Mouse (Mus musculus) hindlimb bud, embryonic 11.5 days (tissue): ENCODE measurements at regions not wholly inside any gene's neighbourhood (a gene's known extent, or its start where the extent isn't known, plus 50 kb on each side); places are given as distances from the start of the nearest gene placed in this dataset.

ENCODE experiments used
- DNase-seq: peaks from one replicate; pipeline ENCODE4 v3.0.0-alpha.2; 2012; ENCODE audit warnings: low read depth, low spot score; ENCODE audit errors: extremely low spot score

GRCm38 (mm10) chr5:51849236-51849635, 281.7 kb upstream of the Ppargc1a start:
- no peak for DNase-seq

GRCm38 (mm10) chr5:51842189-51842588, 274.7 kb upstream of the Ppargc1a start:
- DNase-seq = no peak

- DNase-seq = no peak
Measured at GRCm38 (mm10) chr5:51841763-51842162, 274.2 kb upstream of the Ppargc1a start.

GRCm38 (mm10) chr5:51840638-51841329, 273.3 kb upstream of the Ppargc1a start:
- no peak for DNase-seq

- DNase-seq = no peak
Measured at GRCm38 (mm10) chr5:51839292-51839691, 271.8 kb upstream of the Ppargc1a start.

GRCm38 (mm10) chr5:51830551-51830950, 263.0 kb upstream of the Ppargc1a start:
- no peak for DNase-seq

- DNase-seq = no peak
Measured at GRCm38 (mm10) chr5:51830015-51830414, 262.5 kb upstream of the Ppargc1a start.

GRCm38 (mm10) chr5:51829606-51830005, 262.1 kb upstream of the Ppargc1a start:
- no peak for DNase-seq

- no peak for DNase-seq
Measured at GRCm38 (mm10) chr5:51829020-51829419, 261.5 kb upstream of the Ppargc1a start.

- no peak for DNase-seq
Measured at GRCm38 (mm10) chr5:51826269-51826668, 258.7 kb upstream of the Ppargc1a start.

GRCm38 (mm10) chr5:51825584-51826088, 258.1 kb upstream of the Ppargc1a start:
- no peak for DNase-seq

GRCm38 (mm10) chr5:51824731-51825130, 257.2 kb upstream of the Ppargc1a start:
- DNase-seq = no peak

GRCm38 (mm10) chr5:51823657-51824056, 256.1 kb upstream of the Ppargc1a start:
- no peak for DNase-seq

- DNase-seq = no peak
Measured at GRCm38 (mm10) chr5:51816258-51816657, 248.7 kb upstream of the Ppargc1a start.

GRCm38 (mm10) chr5:51811728-51812127, 244.2 kb upstream of the Ppargc1a start:
- DNase-seq = no peak

GRCm38 (mm10) chr5:51801486-51801885, 234.0 kb upstream of the Ppargc1a start:
- DNase-seq = no peak

GRCm38 (mm10) chr5:51799371-51800035, 232.0 kb upstream of the Ppargc1a start:
- no peak for DNase-seq

GRCm38 (mm10) chr5:51794097-51794496, 226.6 kb upstream of the Ppargc1a start:
- DNase-seq = no peak

- no peak for DNase-seq
Measured at GRCm38 (mm10) chr5:51792950-51793349, 225.4 kb upstream of the Ppargc1a start.

- no peak for DNase-seq
Measured at GRCm38 (mm10) chr5:51788768-51789167, 221.2 kb upstream of the Ppargc1a start.

- no peak for DNase-seq
Measured at GRCm38 (mm10) chr5:51783523-51783922, 216.0 kb upstream of the Ppargc1a start.

GRCm38 (mm10) chr5:51783099-51783498, 215.6 kb upstream of the Ppargc1a start:
- DNase-seq = no peak
